Mouse (Mus musculus) ES-CJ7 (cell line): ENCODE results near the gene Pnrc1.

ENCODE experiments used
- DNase-seq: peaks from one replicate; pipeline ENCODE4 v3.0.0; 2011; ENCODE audit warnings: low read depth, low spot score

The Pnrc1 gene

DNA sequence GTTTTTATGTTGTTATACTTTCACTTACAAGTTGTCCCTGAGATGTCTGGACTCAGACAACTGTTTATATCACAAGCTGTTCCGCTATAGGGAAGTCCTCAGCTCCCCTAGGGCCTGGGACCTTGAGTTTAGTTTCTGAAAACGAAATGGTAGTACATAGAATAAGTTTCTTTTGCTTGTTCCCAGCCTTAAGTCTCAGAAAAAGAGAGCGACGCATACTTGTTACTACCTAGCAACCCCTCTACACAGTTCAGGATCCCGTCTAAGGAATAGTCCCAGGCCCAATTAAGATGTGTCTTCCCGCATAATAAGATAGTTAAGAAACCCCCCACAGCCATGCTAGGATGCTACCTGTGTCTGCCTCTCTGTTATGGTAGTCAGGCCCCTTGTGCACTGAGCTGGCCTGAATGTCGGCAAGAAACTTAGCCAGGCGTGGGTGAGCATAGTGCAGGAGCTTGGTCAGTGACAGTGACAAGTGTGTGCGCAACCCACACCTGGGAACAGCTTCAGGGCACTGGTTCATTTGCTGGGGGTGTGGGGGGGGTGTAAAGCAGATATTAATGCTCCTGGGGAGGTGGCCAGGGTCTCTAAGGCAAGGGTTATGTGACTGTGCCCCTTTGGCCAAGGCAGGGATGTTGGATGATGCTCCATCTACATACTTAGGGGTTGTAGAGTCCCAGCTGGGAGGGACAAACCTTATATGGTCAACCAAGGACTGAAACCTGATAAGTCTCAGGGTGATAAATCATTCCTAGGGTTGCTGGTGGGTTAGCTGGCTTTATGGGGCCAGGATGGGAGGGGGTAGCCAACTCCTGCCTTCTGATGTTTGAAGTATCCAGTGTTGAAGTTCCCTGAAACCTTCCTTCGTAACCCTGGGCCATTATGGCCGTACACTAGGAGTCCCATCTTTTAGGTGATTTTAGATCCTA is 19.3 kb downstream of the Pnrc1 start:
- DNase-seq, result peak; percentile 45

DNA sequence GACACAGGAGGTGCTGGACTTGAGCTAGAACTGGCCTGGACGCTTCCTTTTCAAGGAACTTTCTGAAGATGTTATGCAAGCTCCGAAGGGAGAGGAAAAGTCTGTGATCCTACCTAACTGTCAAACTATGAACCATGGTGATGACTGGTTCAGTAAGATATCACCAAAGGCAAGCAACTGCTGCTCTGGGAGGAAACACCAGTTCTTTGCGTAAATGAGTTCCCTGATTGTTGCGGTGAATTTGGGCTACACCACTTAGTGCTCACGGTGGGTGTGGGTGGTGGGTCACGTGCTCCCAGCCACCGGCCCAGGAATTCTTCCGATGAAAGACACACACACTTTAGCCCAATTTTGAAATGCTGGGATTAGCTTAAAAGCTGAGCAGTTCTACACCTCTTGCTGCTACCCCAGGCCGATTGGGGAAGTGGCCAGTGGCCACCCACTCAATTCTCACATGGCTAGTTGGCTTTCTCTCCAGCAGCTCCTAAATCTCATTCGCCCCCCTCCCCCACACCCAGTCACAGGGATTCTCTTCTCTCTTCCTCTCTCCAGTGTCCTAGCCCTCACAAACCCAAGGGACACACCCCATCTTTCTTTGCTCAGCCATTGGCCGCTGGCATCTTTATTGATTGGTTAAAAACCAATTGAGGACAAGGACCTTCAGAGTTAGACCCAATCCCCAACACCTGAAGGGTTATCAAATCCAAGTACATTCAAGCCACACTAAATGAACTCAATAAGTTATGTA is 24.8 kb downstream of the Pnrc1 start:
- DNase-seq, result peak; percentile 96

DNA sequence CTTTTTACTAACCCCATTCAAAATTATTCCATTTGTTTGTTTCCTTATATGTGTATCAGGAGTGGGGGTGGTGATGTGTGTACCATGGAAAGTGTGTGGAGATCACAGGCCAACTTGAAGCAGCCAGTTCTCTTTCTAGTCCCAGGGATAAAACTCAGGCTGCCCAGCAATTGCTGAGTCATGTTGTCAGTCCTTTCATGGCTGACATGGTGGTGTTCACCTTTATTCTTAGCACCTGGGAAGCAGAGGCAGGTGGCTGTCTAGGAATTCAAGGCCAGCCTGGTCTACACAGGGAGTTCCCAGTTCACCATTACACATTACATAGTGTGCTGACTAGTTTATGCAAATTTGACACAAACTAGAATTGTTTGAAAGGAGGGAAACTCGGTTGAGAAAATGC is 27.1 kb downstream of the Pnrc1 start:
- DNase-seq, result no peak

DNA sequence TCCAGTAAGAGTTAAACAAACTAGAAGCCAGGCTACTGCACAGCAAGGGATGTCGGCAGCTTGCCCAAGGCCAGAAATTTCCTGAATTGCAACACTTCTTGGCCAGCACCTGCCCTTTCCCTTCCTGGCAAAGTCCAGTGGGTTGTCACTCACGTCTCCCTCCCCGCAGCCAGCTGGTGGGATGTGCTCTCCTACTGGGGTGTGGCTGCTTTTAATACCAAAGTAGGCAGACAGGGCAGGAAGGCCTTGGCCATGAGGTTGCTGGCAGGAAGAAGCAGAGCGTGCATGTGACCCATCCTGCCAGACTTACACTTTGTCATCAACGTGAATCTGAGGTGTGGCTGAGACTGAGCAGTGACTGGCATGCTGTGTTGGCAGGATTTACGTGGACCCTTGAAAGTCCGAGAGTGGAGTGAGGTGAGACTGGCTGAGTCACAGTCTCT is 28.6 kb downstream of the Pnrc1 start:
- DNase-seq, result no peak

DNA sequence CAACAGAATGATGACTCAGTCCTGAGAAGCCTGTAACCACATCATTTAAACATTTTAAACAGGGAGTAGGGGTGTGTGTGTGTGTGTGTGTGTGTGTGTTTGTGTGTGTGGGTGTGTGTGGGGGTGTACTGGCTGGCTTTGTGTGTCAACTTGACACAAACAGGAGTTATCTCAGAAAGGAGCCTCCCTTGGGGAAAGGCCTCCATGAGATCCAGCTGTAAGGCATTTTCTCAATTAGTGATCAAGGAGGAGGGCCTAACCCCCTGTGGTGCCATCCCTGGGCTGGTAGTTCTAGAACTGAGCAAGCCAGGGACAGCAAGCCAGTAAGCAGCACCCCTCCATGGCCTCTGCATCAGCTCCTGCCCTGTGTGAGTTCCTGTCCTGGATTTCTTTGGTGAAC is 29.7 kb downstream of the Pnrc1 start:
- no peak for DNase-seq

DNA sequence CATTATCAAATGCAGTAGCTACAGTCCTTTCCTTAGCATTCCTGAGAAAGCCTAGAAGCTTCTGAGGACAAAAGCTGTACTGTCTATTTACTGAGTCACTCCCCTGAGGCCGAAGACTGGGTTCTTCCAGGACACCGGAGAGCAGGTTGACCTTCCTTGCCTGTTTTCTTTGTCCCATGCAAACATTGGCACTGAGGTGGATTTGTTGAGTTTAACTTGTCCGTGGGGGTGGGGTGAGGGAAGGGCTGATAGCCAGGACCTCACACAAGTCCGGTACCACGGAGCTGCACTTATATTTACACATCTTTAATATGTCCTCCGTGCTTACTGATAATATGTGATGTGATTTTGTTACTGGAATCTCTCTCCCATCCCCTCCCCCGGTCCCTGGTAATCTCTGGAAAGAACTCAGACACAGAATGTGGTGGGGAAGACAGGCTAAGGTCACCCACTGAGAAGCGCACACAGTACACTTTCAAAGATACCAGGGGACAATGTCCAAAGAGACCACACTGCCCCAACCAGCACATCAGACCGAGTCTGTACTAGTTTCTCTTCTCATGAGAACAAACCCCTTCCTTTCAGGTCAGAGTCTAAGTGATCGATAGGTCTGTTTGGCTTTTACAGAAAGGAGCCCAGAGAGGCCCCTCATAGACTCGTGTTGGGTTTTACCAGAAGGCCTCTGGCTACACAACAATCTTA is 32.5 kb downstream of the Pnrc1 start:
- no peak for DNase-seq

DNA sequence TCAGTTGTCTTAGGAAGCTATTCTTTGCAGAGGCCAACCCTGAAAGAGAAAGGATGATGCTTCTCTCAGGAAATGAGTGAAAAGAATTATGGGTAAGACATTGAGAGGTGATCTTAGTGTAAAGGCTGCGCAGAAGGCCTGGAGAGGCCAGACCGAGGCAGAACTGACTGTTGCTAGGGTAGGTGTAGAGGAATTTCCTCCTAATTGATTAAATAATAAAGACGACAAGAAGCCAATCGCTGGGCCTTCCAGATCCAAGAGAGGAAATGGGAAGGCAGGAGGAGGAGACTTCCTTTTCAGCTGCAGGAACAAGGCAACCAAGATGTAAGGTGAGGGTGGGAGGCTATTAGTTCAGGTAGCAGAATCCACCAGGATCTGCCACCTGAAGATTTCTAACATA is 35.3 kb downstream of the Pnrc1 start:
- DNase-seq, result no peak

DNA sequence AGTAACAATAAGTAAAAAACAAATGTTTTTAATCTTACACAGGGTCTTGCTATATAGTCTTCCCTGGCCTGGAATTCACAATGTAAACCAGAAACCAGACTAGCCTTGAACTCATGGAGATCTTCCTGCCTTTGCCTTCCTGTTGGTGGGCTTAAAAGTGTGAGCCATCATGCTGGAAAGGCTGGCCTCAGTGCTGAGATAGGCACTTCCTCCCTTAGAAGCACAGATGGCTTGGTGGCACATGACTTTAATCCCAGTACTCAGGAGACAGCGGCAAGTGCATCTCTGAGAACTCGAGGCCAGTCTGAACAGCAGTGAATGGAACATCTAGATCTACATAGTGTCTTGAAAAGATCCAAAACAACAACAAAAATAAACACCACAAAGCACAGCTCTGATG is 39.1 kb downstream of the Pnrc1 start:
- DNase-seq, result no peak

DNA sequence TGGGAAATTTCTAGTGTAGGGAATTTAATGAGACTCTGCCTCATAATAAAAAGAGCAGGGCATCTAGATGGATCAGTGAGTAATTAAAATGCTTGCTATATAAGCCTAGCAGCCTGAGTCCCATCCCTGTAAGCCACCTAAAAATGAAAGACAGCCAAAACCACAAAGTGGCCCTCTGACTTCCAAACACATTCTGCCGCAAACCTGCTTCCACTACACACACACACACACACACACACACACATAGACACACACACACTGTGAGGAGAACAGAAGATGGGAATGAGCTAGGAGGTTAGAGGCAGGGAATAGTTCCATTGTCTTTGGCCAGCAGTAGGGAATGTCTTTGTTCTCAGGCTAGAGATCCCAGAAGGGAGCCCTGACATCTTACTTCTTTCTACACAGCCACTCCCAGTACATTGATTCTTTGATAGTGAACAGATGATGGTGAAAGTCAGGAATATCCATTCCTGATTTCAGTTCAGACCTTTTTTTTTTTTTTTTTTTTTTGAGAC is 40.2 kb downstream of the Pnrc1 start:
- no peak for DNase-seq

DNA sequence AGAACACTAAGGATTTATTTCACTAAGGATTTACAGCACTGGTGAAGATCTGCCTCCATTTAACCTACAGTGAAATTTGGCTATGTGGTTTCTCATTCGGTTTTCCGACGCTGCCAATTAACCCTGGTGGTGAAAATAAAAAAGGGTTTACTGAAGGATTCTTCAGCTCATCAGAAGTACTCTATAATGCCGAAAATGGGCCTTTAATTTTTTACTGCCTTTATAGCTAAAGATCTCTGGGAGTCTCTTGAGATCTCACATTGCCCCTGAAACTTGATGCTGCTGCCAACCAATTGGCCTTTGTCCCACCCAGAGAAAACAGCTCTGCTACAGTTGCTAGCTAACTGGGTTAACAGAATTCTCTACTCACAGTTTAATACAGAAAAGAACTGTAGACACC is 41.0 kb downstream of the Pnrc1 start:
- DNase-seq, result no peak

DNA sequence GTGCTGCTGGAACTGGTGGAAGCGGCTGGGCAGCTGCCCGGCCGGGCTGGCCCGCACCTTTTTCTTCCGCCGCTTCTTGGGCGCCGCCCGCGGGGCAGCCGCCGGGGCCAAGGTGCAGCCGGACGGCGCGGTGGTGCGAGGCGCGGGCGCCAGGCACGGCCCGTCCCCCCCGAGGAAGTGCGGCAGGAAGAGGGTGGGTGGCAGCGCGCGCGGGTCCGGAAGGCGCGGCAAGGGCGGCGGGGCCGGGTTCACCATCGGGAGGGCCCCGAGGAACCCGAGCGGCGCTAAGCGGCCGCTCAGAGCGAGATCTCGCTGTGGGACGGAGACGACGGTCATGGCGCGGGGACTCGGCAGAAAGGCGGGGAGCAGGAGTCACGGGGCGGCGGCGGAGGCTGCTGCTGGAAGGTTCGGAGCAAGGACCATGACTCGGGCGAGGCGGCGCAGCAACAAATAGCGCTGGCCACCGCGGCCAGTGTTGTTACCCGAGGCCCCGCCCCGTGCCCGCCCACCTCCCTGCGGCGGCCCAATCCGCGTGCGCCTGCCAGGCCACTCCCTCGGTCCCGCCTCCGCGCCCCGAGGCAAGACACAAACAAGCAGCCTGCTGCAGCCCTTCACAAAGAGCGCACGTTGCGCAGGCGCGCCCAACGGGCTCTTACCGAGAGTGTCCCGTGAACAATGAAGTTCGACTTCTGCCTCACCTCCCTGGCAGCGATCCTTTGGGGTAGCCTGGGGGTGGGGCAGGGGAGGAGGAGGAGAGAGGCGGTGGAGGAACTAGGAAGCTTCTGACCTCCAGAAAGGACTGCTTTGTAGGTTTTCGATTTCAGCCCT is 41.7 kb downstream of the Pnrc1 start:
- peak; percentile 99 for DNase-seq

DNA sequence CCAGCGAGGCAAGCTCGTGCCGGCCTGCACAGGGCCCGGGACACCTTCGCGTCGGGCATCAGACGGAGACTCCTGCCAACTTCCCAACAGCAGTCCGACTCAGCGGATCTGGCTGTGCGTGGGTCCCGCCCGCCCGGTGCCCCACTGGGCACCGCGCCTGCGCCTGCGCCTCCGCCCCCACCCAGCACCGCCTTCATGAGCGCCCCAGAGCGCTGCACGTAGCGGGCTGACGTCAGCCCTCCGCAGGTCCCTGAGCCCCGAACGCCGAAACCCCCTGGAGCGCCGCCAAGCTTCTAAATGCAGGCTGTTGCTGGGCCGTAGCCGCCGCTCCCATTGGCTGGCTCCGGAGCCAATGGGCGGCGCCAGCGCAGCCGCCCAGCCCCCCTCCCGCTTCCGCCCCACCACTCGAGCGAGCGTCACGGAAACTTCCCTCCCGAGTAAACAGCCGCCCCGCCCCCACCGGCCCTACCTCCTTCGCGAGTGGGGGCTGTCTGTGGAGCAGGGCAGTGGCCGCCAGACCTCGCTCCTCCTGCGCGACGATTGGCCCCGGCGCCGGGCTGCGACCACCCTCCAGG is 42.4 kb downstream of the Pnrc1 start:
- DNase-seq, result peak; percentile 97

DNA sequence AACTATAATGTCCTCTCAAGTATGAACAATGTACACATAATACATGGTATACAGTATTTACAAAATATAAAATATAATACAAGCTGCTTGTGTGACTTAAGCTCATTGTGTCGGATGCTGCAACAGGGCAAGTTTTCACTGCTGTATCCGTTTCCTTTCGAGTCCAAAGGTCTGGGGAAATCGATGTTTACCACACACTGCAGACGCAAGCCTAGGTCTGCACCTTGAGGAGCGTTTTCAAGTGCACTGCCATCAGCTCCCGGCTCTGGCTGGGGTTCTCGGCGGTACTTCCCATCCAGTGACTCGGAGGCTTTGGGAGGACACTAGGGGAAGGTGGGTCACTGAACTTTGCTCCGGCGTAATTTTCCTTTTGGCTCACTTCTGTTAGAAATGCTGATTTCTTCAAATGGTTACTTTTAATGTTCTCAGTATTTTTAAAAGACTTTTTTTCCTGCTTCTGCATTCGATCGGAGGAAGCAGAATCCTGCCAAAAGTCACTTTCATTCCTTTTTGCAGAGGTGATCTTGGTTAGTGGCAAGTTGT is 44.0 kb downstream of the Pnrc1 start:
- DNase-seq, result no peak

DNA sequence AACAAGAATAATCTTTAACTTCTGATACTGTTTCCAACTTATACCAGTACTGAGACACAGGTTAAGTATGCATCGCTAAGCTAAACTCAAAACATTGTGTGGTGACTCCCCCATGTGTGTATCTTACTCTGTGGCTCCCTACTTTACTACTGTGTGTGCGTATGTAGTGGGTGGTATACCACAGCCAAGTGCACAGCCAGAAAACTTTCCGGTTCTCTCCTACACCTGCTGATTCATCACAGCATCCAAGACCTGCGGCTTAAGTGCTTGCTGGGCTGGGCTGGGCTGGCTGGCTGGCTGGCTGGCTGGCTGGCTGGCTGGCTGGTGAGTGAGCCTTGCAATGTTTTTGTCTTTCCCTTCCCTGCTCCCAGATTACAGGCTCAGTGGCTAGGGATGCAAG is 46.0 kb downstream of the Pnrc1 start:
- DNase-seq, result no peak

DNA sequence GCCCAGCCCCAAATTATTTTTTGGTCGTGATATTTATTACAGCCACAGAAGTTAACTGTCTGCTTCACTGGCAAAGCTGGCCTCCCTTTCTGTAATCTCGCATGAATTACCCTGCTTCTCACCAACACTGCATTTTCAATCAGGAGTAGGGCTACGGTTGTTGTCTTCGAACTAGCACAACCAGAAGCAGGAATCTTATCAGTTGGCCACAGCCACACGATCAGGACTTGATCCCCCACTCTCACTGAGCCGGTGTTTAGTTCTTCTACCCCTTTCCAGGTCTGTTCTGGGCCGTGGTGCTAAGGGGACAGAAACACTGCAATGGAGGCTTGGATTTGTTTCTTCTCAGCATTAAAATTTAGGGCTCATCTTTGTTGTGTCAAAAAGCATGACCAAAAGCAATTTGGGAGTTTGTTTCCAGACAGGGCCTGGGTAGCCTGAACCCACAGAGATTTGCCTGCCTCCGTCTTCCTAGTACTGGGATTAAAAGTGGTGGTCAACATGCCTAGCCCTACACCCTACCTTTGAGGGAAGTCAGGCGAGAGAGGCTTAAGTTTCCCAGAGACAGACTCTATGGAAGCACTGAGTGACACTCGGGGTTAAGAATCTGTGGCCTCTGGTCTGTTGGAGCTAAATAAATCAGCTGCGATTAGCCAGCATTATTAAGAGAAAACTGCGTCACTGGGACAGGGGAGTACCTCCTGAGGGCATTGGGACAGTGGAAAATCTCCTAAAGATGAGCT is 46.8 kb downstream of the Pnrc1 start:
- no peak for DNase-seq

DNA sequence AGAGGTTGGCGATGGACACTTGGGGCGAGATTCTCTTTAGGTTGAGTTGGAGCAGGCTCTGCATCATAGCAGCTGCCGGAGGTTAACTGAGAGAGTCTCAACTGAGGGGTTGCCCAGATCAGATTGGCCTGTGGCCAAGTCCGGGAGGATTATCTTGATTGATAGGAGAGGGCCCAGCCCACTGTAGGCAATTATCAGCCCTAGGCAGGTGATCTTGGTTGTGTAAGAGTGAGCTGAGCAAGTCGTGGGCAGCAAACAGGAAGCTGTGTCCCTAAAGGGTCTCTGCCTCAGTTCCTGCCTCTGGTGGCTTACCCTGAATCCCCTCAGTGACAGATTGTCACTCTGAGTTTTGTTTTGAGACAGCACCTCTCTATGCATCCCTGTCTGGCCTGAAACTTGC is 47.4 kb downstream of the Pnrc1 start:
- no peak for DNase-seq

DNA sequence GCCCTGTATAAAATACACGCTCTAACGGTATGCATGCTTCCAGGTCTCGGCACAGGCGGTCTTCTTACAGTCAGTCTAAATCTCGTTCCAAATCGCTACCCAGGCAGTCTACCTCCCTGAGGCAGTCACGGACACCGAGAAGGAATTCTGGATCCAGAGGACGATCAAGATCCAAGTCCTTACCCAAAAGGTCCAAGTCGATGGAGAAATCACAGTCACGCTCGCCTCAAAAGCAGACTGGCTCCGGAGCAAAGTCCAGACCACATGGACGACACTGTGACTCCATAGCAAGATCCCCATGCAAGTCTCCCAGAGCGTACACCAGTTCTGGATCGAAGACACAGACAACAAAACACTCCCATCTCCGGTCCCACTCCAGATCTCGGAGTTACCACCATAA is 59.1 kb downstream of the Pnrc1 start:
- no peak for DNase-seq

DNA sequence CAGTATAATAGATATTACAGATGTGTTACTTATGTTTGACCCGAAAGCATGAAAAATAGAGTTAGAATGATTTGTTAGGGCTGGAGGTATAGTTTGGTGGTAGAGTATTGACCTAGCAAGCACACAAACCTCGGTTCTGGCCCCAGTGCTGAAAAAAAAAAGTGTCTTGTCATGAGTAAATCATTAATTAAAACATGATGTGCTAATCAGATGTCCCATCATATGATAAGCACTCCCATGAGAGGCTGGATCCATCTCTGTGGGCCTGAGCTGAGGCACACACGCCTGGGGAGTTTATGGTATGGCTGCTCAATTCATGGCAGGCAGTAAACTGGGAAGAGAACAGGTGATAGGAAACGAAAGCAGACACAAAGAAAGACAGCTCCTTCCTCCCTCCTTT is 60.3 kb downstream of the Pnrc1 start:
- no peak for DNase-seq

DNA sequence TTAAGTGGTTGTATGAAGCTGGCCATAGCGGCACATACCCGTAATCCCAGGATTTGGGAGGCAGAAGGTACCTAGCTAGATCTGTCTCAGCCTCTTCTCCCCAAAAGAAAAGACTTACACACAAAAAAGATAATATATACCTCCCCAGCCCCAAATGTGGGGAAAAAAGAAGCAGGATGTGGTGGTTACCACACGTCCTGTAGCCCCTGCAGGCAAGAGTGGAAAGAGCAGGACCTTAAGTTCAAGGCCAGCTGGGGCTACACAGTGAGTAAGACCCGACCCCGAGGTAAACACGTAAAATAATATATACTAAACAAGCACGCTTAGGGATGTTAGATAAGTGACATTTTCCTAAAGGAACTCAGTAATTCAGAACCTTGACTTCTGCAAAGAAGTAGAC is 62.8 kb downstream of the Pnrc1 start:
- no peak for DNase-seq
